Mouse (Mus musculus): Measurements from ENCODE around the gene Vwa7. TPM values are rescaled to one million over a fixed set of nuclear protein-coding genes. Genes with fewer than 3 reads are reported as not detected.
"Not testable (repeated sequence)": the region's sequence is repeated elsewhere in the genome, so short reads cannot be mapped to it uniquely, and the experiment has no call there.

Vwa7 gene
- 1 to 10 TPM; 3.3 to 3.8 TPM for total RNA-seq (2021)

- DNase-seq = peak; percentile 61
- intact Hi-C loops (cut with DNase I) = no loop called here
Observed at GRCm38 (mm10) chr17:35016376-35016775, at the start of gene Vwa7. Gene Vwa7 (plus strand): TSS chr17:35016579.

GRCm38 (mm10) chr17:34969822-34970221 lies 46.6 kb upstream of the Vwa7 start, which contains the start of gene Gm20481:
Gene Gm20481 (plus strand): TSS chr17:34969912.
- intact Hi-C loops (cut with DNase I); DNase-seq: not testable (repeated sequence)

DNA sequence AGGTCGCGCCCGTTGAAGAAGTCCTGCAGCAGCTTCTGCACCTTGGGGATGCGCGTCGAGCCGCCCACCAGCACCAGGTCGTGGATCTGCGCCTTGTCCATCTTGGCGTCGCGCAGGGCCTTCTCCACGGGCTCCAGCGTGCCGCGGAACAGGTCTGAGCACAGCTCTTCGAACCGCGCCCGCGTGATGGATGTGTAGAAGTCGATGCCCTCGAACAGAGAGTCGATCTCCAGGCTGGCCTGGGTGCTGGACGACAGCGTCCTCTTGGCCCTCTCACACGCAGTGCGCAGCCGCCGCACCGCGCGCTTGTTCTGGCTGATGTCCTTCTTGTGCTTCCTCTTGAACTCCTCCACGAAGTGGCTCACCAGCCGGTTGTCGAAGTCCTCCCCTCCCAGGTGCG lies 45.5 kb upstream of the Vwa7 start:
- intact Hi-C loops (cut with DNase I); DNase-seq: not testable (repeated sequence)

DNA sequence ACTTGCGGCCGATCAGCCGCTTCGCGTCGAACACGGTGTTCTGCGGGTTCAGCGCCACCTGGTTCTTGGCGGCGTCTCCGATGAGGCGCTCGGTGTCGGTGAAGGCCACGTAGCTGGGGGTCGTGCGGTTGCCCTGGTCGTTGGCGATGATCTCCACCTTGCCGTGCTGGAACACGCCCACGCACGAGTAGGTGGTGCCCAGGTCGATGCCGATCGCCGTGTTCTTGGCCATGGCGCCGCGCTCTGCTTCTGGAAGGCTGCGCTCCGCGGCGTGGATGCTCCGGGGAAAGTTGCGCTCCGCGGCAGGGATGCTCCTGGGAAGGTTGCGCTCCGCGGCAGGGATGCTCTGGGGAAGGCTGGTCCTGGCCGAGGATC lies 44.7 kb upstream of the Vwa7 start:
- intact Hi-C loops (cut with DNase I); DNase-seq: not testable (repeated sequence)

- intact Hi-C loops (cut with DNase I) = not testable (repeated sequence)
- peak; percentile 91 for DNase-seq
Observed at GRCm38 (mm10) chr17:34972069-34972749, 44.2 kb upstream of the Vwa7 start, which contains the start of the genes Hspa1a and Hspa1l. Gene Hspa1a (minus strand): TSS chr17:34972156. Gene Hspa1l (plus strand): TSS chr17:34972703.

DNA sequence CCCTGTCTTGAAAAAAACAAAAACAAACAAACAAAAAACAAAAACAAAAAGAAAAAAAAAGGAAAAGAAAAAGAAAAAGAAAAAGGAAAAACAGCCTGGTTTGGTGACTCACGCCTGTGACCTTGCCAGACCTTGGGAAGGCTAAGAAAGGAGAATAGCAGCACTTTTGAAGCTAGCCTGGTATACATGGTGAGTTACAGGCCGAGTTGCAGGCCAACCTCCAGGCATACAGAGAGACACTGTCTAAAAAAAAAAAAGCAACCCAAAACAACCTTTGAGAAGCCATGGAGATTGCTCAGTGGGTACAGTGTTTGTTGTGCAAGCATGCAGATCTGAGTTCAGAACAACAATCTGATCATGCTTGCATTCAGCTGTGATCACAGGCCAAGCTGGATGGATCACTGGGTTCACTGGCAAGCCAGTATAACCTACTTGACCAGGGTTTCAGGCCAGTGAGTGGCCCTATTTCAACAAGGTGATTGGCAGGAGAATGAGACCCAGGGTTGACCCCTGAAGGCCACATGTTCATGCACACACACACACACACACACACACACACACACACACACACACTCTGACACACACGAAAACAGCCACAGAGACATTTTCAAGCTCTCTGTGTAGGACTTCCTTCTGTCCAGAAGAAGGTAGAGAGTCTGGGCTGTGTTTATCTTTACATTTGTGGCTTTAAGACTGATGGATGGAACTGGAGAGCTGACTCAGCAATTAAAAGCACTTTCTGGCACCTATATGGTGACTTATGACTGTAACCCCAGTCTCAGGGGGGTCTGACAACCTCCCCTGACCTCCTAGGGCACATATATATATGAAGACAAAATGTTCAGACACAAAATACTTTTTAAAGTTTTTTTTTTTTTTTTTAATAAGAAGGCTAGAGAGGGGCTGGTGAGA lies 40.5 kb upstream of the Vwa7 start:
- intact Hi-C loops (cut with DNase I) = no loop called here
- no peak for DNase-seq

GRCm38 (mm10) chr17:34977000-34977399 lies 39.4 kb upstream of the Vwa7 start:
- DNase-seq = no peak
- intact Hi-C loops (cut with DNase I) = no loop called here

GRCm38 (mm10) chr17:34978239-34978638 lies 38.1 kb upstream of the Vwa7 start:
- no peak for DNase-seq
- intact Hi-C loops (cut with DNase I) = no loop called here

GRCm38 (mm10) chr17:34979631-34980030 lies 36.7 kb upstream of the Vwa7 start:
- intact Hi-C loops (cut with DNase I) = loop anchor here (1.0 to 5.0 kb wide), 3 partner anchors 27 to 122 kb away; partner anchors contain the start of gene Slc44a4

GRCm38 (mm10) chr17:34980655-34981054 lies 35.7 kb upstream of the Vwa7 start:
- peak; percentile 64 to 66 for DNase-seq
- intact Hi-C loops (cut with DNase I) = loop anchor here (1.0 to 5.0 kb wide), 3 partner anchors 28 to 123 kb away; partner anchors contain the start of gene Slc44a4

More at GRCm38 (mm10) chr17:34979631-34980030, 36.7 kb upstream of the Vwa7 start:
- no peak for DNase-seq

DNA sequence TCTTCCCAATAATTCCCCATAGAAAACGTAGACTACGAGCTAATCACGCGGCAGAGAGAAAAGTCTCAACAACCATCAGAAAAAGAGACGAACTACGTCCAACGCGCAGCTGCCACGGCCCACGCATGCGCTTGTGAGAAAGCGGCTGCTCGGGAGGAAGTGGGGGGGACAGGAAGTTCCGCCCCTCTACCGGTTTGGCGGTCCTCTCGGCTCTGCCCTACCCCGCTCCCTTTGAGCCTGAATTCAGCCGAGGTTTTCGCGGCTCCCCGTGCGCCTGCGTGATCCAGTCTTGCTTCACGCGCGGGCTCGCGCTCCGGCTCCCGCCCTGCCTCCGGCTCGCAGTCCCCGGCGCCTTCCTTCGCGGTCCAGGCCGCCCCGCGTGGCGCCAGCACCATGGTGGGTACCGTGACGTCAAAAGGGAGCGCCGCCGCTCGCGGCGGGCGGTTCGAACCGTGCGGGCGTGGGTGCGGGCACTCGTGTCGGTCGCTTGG lies 34.6 kb upstream of the Vwa7 start, which contains the start of gene Lsm2:
Lsm2 (plus strand) TSS at position 173 of the 491 bp plus-strand sequence.
- intact Hi-C loops (cut with DNase I) = loop anchor here (1.0 to 5.0 kb wide), 3 partner anchors 26 to 124 kb away; partner anchors contain the start of gene Slc44a4
- peak; percentile 95 to 96 for DNase-seq

- intact Hi-C loops (cut with DNase I) = loop anchor here (1.0 to 5.0 kb wide), 3 partner anchors 27 to 125 kb away; partner anchors contain the start of gene Slc44a4
- DNase-seq = no peak
Observed at GRCm38 (mm10) chr17:34982328-34982727, 34.1 kb upstream of the Vwa7 start.

DNA sequence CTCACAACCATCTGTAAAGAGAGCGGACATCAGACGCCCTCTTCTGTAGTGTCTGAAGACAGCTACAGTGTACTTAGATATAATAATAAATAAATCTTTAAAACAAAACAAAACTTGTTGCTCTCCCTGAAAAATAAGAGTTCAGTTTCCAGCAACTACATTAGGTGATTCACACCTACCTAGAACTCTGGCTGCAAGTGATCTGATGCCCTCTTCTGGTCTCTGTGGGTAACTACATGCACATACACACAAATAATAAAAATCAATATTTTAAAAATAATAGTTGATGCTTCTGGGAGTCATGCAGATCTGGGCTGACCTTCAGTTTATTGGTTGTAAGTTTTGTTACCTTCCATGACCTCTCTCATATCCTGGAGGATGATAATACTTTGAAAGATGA lies 32.2 kb upstream of the Vwa7 start:
- intact Hi-C loops (cut with DNase I) = loop anchor here (5.0 kb wide), 2 partner anchors 72 to 127 kb away; partner anchors contain the start of gene Slc44a4
- no peak for DNase-seq

- intact Hi-C loops (cut with DNase I) = no loop called here
- no peak for DNase-seq
Observed at GRCm38 (mm10) chr17:34994751-34995150, 21.6 kb upstream of the Vwa7 start.

- intact Hi-C loops (cut with DNase I); DNase-seq: not testable (repeated sequence)
Observed at GRCm38 (mm10) chr17:34995192-34995591, 21.2 kb upstream of the Vwa7 start.

- intact Hi-C loops (cut with DNase I); DNase-seq: not testable (repeated sequence)
Observed at GRCm38 (mm10) chr17:34995927-34996326, 20.5 kb upstream of the Vwa7 start.

- DNase-seq = no peak
Observed at GRCm38 (mm10) chr17:34996411-34997141, 19.8 kb upstream of the Vwa7 start.

GRCm38 (mm10) chr17:34997142-34997483 lies 19.3 kb upstream of the Vwa7 start:
- intact Hi-C loops (cut with DNase I) = no loop called here
- no peak for DNase-seq

More at GRCm38 (mm10) chr17:34996411-34997141, 19.8 kb upstream of the Vwa7 start:
- intact Hi-C loops (cut with DNase I) = no loop called here

- intact Hi-C loops (cut with DNase I) = no loop called here
- no peak for DNase-seq
Observed at GRCm38 (mm10) chr17:34998526-34999430, 17.6 kb upstream of the Vwa7 start.
